Mouse (Mus musculus): ENCODE data around the gene Il5. TPM values are rescaled to one million over a fixed set of nuclear protein-coding genes. Genes with fewer than 3 reads are reported as not detected.

Il5 gene
- polyA plus RNA-seq, 1 experiment from 2014 or later = not detected

DNA sequence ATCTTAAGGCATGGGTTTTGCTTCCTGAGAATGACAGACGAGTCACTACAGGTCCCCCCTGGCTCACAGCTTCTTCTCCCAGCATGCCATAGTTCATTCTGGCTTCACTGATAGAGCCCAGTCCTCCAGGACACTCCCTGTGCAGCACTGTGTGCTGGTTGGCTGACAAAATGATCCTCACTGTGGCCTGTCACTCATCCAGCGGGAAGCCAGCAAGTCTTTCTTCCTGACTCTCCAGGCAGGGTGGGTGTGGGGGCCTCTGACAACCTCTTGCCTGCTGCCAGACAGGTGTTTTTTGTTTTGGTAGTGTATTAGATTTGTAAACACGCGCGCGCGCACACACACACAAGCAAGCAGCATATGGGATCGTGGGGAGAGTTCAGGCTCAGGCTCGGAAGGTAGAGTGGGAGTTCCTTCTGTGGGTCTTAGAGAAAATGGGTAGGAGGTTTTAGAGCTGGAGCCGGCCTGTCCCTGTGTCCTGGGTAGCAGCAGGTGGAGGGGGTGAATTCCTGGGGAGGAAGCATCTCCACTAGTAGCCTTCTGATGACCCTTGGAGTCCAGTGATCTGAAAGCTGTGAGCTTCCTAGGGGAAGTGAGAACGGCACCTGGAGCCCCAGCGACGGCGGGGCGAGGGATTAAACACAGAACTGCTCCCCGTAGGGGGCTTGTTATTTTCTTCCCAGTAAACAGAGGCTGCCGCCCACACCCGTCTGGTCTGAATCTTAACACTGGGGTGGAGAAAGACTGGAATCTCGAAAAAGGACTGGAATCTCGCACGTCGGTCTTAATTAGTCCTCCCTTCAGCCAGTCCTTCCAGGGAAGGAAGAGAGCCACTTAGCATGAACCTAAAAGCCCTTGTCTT is 39.2 kb downstream of the Il5 start:
- Histone ChIP-seq H3K36me3 (replicated peaks; ENCODE audit: control insufficient read depth, insufficient read depth, low read depth, low read length) (no peaks in the 10 kb centered on the region), H3K9me3 (replicated peaks; ENCODE audit: control insufficient read depth, low read length) (no peaks in the 10 kb centered on the region), H3K9ac (replicated peaks; ENCODE audit: low read length) (no peak overlapping the region), H3K4me2 (ENCODE audit: low read depth, low read length) (no peak overlapping the region), H3K4me1 (ENCODE audit: control insufficient read depth, insufficient read depth, low read length) (peaks cover 7% of the 10 kb centered on the region; the same call in 1 of the 2 replicates), H3K27ac (replicated peaks; ENCODE audit: low read depth, low read length) (no peak overlapping the region), H3K4me3 (ENCODE audit: low read depth, low read length) (no peak overlapping the region), H3K27me3 (ENCODE audit: control insufficient read depth, insufficient read depth, low read length) (no peaks in the 10 kb centered on the region; the same call in 1 of the 2 replicates)
- 8% methylated on average over 22 of the region's 22 CpGs for WGBS
- DNase-seq (ENCODE audit: low spot score) (peak; percentile 27), ATAC-seq (replicated peaks; ENCODE audit: insufficient number of reproducible peaks, low FRiP score, low TSS enrichment, low read depth) (no peak)

DNA sequence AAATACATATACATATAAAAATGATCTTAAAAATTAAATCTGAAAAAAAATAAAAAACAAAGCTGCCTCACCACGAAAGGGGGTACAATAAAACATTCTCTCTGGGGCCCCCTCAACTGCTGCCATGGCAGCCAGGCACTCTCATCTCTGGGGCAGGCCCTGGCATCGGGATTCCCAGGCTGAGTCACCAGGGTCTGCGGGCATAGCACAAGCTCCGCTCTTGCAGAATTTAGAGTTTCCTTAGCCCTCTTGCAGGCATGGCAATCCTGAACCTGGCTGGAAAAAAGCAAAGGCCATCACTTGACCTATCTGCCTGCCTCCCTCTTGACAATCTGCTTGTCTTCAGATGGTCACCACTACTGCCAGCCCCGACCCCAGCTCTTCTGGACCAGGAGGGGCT is 40.7 kb downstream of the Il5 start:
- H3K27ac ChIP-seq (replicated peaks; ENCODE audit: low read depth, low read length) = no peak overlapping the region
- DNase-seq (ENCODE audit: low spot score) (no peak), ATAC-seq (replicated peaks; ENCODE audit: insufficient number of reproducible peaks, low FRiP score, low TSS enrichment, low read depth) (no peak)
- H3K9me3 ChIP-seq (replicated peaks; ENCODE audit: control insufficient read depth, low read length) = no peaks in the 10 kb centered on the region
- WGBS = 77% methylated on average over 5 of the region's 5 CpGs
- H3K27me3 ChIP-seq (ENCODE audit: control insufficient read depth, insufficient read depth, low read length) = no peaks in the 10 kb centered on the region; the same call in 1 of the 2 replicates
- H3K9ac ChIP-seq (replicated peaks; ENCODE audit: low read length) = no peak overlapping the region
- H3K4me2 ChIP-seq (ENCODE audit: low read depth, low read length) = no peak overlapping the region
- H3K36me3 ChIP-seq (replicated peaks; ENCODE audit: control insufficient read depth, insufficient read depth, low read depth, low read length) = no peaks in the 10 kb centered on the region
- H3K4me3 ChIP-seq (ENCODE audit: low read depth, low read length) = no peak overlapping the region
- peaks cover 7% of the 10 kb centered on the region; the same call in 1 of the 2 replicates for H3K4me1 ChIP-seq (ENCODE audit: control insufficient read depth, insufficient read depth, low read length)

DNA sequence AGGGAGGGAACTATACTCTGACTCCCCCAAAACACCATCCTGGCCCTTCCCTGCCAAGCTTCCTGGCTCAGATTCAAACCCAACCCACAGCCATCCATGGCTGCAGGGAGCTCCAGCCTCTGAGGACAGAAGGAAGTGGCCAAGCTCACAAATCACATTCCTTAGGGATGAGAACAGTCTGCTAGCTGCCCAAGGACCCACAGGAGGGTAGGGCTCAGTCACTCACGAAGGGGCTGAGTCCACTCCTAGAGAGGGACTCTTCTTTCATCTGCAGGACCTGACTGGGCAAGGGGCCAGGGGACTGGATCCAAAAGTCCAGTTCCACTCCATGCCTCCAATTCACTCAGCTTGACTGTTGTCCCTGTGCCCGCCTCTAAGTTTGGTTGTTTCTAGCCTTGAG is 41.2 kb downstream of the Il5 start:
- Histone ChIP-seq H3K36me3 (replicated peaks; ENCODE audit: control insufficient read depth, insufficient read depth, low read depth, low read length) (no peaks in the 10 kb centered on the region), H3K27me3 (ENCODE audit: control insufficient read depth, insufficient read depth, low read length) (no peaks in the 10 kb centered on the region; the same call in 1 of the 2 replicates), H3K4me2 (ENCODE audit: low read depth, low read length) (no peak overlapping the region), H3K9ac (replicated peaks; ENCODE audit: low read length) (no peak overlapping the region), H3K27ac (replicated peaks; ENCODE audit: low read depth, low read length) (no peak overlapping the region), H3K4me1 (ENCODE audit: control insufficient read depth, insufficient read depth, low read length) (peaks cover 7% of the 10 kb centered on the region; the same call in 1 of the 2 replicates), H3K9me3 (replicated peaks; ENCODE audit: control insufficient read depth, low read length) (no peaks in the 10 kb centered on the region), H3K4me3 (ENCODE audit: low read depth, low read length) (no peak overlapping the region)
- WGBS = 62% methylated on average over 2 of the region's 2 CpGs
- ATAC-seq (replicated peaks; ENCODE audit: insufficient number of reproducible peaks, low FRiP score, low TSS enrichment, low read depth) = no peak
- DNase-seq (ENCODE audit: low spot score) = no peak

DNA sequence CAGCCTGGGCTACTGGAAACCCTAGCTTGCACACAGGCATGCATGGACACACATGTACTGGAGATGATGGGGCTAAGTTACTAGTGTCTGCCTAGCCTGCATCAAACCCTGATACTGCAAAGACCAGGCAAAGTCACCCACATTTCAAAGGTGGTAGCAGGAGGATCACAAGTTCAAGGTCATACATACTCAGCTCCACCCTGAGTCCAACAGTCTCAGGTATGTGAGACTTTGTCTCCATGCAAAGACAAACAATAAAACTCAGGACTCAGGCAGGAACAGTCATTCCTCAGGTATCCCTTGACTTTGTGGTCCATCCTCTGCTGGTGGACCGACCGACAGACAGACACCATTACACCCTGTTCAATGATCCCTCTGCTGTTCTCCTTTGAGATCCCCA is 41.8 kb downstream of the Il5 start:
- no peak overlapping the region for H3K27ac ChIP-seq (replicated peaks; ENCODE audit: low read depth, low read length)
- H3K4me2 ChIP-seq (ENCODE audit: low read depth, low read length) = peak overlapping the region; percentile 78; the same call in 1 of the 2 replicates
- H3K4me1 ChIP-seq (ENCODE audit: control insufficient read depth, insufficient read depth, low read length) = peaks cover 7% of the 10 kb centered on the region; the same call in 1 of the 2 replicates
- no peaks in the 10 kb centered on the region; the same call in 1 of the 2 replicates for H3K27me3 ChIP-seq (ENCODE audit: control insufficient read depth, insufficient read depth, low read length)
- DNase-seq (ENCODE audit: low spot score) (no peak), ATAC-seq (replicated peaks; ENCODE audit: insufficient number of reproducible peaks, low FRiP score, low TSS enrichment, low read depth) (no peak)
- WGBS = 82% methylated on average over 2 of the region's 2 CpGs
- no peaks in the 10 kb centered on the region for H3K36me3 ChIP-seq (replicated peaks; ENCODE audit: control insufficient read depth, insufficient read depth, low read depth, low read length)
- no peaks in the 10 kb centered on the region for H3K9me3 ChIP-seq (replicated peaks; ENCODE audit: control insufficient read depth, low read length)
- H3K4me3 ChIP-seq (ENCODE audit: low read depth, low read length) = no peak overlapping the region
- H3K9ac ChIP-seq (replicated peaks; ENCODE audit: low read length) = 0 out of 2 replicates have a peak overlapping the region, but pooled peaks have one; percentile 22

DNA sequence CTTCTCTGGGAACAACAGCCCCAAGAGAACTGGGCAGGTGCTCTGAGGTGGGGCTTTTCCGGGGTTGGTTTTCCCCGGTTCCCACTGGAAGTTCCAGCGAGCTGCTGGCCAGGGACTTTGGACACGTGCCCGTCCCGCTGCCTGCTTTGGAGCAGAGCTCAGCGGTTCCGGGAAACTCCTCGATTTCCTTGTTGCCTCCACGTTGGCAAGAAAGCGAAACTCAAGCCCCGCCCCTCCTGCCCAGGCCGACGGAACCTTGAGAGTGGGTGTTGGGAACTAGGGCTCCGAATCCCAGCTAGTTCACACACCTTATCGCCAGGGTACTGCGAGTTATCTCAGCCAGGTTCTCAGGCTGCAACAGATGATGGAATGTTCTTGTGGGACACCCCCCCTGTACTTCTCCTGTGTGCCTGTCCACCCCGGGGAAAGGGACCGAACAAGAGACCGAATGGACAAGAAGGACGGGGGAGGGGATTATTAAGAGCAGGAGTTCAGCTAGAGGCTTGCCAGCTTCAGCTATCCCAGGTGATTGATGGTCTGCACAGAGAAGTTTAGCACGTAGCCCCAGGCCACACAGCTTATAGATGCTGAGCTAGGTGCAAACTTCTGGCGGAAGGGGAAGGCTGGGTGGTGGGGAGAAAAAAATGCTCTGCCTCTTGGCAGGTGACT is 42.4 kb downstream of the Il5 start:
- DNase-seq (ENCODE audit: low spot score) (peak; percentile 52), ATAC-seq (replicated peaks; ENCODE audit: insufficient number of reproducible peaks, low FRiP score, low TSS enrichment, low read depth) (no peak)
- 9% methylated on average over 23 of the region's 23 CpGs for WGBS
- peak overlapping the region; percentile 75; the same call in 1 of the 2 replicates for H3K27ac ChIP-seq (replicated peaks; ENCODE audit: low read depth, low read length)
- H3K9me3 ChIP-seq (replicated peaks; ENCODE audit: control insufficient read depth, low read length) = no peaks in the 10 kb centered on the region
- peak overlapping the region; percentile 27 for H3K4me3 ChIP-seq (ENCODE audit: low read depth, low read length)
- peaks cover 7% of the 10 kb centered on the region; the same call in 1 of the 2 replicates for H3K4me1 ChIP-seq (ENCODE audit: control insufficient read depth, insufficient read depth, low read length)
- H3K9ac ChIP-seq (replicated peaks; ENCODE audit: low read length) = peak overlapping the region; percentile 68
- peak overlapping the region; percentile 78 for H3K4me2 ChIP-seq (ENCODE audit: low read depth, low read length)
- no peaks in the 10 kb centered on the region for H3K36me3 ChIP-seq (replicated peaks; ENCODE audit: control insufficient read depth, insufficient read depth, low read depth, low read length)
- H3K27me3 ChIP-seq (ENCODE audit: control insufficient read depth, insufficient read depth, low read length) = no peaks in the 10 kb centered on the region; the same call in 1 of the 2 replicates

DNA sequence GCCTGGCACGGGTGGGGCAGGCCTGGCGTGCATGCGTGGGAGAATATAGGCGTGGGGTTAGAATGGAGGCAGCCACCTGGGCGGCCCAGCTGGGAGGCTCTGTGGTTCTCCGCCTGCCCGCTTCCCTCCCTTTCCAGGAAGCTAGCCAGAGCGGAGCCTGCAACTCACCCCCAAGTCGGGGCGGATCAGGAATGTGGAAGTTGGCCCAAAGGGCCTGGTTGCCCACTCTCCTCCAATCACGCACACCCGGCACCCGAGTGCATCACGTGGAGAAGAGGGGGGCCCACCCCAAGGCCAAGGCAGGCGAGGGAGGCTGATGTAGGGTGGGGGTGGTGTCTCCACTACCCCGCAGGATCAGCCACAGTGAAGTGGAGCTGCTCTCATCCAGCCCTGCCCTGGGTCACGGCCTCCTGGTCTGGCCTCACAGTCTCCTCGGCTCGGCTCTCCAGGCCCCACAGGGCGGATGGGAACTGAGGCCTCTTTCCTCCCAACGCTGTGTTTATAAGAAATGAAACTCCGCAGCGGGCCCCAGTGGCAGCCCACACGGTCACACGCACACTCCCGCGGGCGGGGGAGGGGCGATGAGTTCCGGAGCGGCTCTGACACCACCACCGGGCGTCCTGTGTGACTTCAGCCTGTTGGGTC is 43.0 kb downstream of the Il5 start:
- H3K36me3 ChIP-seq (replicated peaks; ENCODE audit: control insufficient read depth, insufficient read depth, low read depth, low read length) = no peaks in the 10 kb centered on the region
- H3K4me2 ChIP-seq (ENCODE audit: low read depth, low read length) = peak overlapping the region; percentile 78
- H3K9me3 ChIP-seq (replicated peaks; ENCODE audit: control insufficient read depth, low read length) = no peaks in the 10 kb centered on the region
- H3K4me3 ChIP-seq (ENCODE audit: low read depth, low read length) = peak overlapping the region; percentile 27
- peak overlapping the region; percentile 68 for H3K9ac ChIP-seq (replicated peaks; ENCODE audit: low read length)
- ATAC-seq (replicated peaks; ENCODE audit: insufficient number of reproducible peaks, low FRiP score, low TSS enrichment, low read depth) (peak; percentile 72), DNase-seq (ENCODE audit: low spot score) (peak; percentile 83)
- under 1% methylated on average over 33 of the region's 33 CpGs for WGBS
- H3K27me3 ChIP-seq (ENCODE audit: control insufficient read depth, insufficient read depth, low read length) = no peaks in the 10 kb centered on the region; the same call in 1 of the 2 replicates
- H3K27ac ChIP-seq (replicated peaks; ENCODE audit: low read depth, low read length) = peak overlapping the region; percentile 75
- H3K4me1 ChIP-seq (ENCODE audit: control insufficient read depth, insufficient read depth, low read length) = peaks cover 7% of the 10 kb centered on the region; the same call in 1 of the 2 replicates

DNA sequence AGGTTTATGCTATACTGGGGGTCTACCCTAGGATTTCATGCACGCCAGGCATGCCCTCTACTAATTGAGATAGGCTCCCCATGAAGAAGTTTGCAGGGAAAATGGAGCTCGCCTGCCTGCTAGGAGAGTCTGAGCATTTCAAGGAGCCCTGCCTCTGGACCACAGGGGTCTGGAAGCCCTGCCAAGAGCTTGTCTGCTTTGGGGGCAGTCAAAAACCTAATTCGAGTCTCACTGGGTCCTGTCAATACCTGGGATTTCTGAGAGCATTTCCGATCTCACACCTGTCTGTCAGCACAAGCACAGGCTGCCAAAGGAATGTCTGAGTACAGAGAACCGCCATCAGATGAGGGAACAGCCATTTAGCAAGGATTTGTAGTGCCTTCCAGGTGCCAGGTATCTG is 44.0 kb downstream of the Il5 start:
- no peak for DNase-seq (ENCODE audit: low spot score)
- no peak overlapping the region for H3K4me2 ChIP-seq (ENCODE audit: low read depth, low read length)
- no peak for ATAC-seq (replicated peaks; ENCODE audit: insufficient number of reproducible peaks, low FRiP score, low TSS enrichment, low read depth)
- H3K4me3 ChIP-seq (ENCODE audit: low read depth, low read length) = no peak overlapping the region
- H3K9ac ChIP-seq (replicated peaks; ENCODE audit: low read length) = no peak overlapping the region
- no peaks in the 10 kb centered on the region for H3K9me3 ChIP-seq (replicated peaks; ENCODE audit: control insufficient read depth, low read length)
- 45% methylated on average over 5 of the region's 5 CpGs for WGBS
- H3K27me3 ChIP-seq (ENCODE audit: control insufficient read depth, insufficient read depth, low read length) = no peaks in the 10 kb centered on the region; the same call in 1 of the 2 replicates
- no peak overlapping the region for H3K27ac ChIP-seq (replicated peaks; ENCODE audit: low read depth, low read length)
- peaks cover 7% of the 10 kb centered on the region for H3K4me1 ChIP-seq (ENCODE audit: control insufficient read depth, insufficient read depth, low read length)
- H3K36me3 ChIP-seq (replicated peaks; ENCODE audit: control insufficient read depth, insufficient read depth, low read depth, low read length) = no peaks in the 10 kb centered on the region

Measured in embryonic facial prominence, embryonic 11.5 days (tissue).